Mouse (Mus musculus): Measurements from ENCODE around the gene Rdh5.

Gene Rdh5

DNA sequence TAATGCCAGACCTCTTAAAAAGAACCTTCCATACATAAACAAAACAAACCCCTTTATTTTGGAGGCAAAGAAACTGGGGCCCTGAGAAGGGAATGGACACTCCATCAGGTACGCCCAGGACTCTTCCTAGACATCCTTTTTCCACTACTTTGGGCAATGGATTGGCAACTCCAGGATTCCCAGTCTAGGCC lies at the start of gene Rdh5:
Gene Rdh5 (minus strand): TSS at position 67 of the 191 bp plus-strand sequence.
- DNase-seq (ENCODE audit: inconsistent age in 2 of 2, low spot score in 1 of 2), result no peak

DNA sequence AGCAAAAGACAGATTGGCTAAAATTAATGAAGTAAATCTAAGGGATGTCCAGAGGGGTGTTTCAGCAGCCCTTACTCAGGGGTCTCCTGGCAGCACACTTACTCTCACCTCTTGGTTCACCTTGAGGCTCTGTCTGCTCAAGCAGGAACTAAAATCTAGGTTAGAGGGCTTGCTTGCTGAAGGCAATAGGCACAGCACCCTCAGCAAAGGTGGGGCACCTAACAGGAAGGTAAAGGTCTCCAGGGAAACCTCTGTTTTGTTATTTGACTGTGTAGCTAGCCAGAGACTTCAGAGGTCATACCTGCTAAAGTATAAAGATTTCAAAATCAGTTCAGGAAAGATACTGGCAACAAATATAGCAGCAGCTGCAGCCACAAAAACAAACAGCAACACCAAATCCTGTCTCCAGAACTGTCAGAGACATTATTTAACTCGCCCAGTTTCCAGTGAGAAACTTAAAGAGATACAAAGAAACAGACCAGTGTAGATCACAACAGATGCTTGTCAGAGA lies 48.1 kb upstream of the Rdh5 start:
- DNase-seq (ENCODE audit: inconsistent age in 2 of 2, low spot score in 1 of 2), result no peak

DNA sequence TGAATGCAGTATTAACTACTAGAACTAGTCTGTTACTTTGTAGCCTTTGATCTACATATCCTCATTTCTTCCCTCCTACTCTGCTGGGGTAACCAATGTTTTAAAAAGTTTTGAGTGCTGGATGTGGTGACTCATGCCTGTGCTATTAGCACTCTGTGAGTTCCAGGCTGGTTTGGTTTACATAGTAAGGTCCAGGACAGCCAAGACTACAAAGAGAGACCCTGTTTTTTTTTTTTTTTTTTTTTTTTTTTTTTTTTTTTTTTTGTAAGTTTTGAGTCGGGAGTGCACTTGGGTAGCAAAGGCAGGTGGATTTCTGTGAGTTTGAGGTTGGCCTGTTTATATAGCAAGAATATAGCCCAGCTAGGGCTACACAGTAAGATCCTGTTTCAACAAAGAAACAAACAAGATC lies 45.7 kb upstream of the Rdh5 start:
- DNase-seq (ENCODE audit: inconsistent age in 2 of 2, low spot score in 1 of 2), result no peak

DNA sequence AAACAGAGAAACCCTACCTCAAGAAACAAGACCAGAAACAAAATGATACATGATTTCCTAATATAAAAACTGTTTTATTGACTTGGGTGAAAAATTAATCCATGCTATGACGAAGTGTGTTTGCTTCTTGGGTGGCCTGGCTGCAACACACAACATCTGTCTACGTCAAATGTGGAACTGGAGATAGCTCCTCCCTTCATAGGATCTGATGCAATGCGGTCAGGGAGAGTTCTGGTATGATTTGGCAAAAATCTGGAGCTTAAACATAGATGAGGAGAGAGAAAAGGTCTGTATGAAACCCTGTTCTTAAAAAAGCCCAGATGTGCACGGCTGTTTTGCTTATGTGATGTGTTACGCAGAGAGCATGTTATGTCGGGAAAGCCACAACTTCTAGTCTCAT lies 43.2 kb upstream of the Rdh5 start:
- DNase-seq (ENCODE audit: inconsistent age in 2 of 2, low spot score in 1 of 2), result no peak

DNA sequence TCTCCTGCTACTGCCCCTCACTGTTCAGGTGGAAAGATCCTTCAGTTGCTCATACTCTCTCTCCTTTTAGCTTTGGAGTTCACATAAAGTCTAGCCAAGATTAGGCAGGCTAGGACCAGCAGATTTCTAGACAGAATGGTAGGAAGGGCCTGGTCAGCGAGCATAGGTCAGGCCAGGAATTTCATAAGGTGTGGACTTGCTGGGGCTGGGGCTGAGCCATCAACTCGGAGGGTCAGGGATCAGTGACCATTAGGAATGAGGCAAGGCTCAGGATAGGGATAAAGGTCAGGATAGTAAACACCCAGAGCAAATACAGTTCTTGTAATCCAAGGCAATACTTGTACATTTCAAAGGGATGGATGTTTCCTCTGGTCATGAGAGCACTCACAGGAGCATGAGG lies 42.3 kb upstream of the Rdh5 start:
- DNase-seq (ENCODE audit: inconsistent age in 2 of 2, low spot score in 1 of 2), result no peak

DNA sequence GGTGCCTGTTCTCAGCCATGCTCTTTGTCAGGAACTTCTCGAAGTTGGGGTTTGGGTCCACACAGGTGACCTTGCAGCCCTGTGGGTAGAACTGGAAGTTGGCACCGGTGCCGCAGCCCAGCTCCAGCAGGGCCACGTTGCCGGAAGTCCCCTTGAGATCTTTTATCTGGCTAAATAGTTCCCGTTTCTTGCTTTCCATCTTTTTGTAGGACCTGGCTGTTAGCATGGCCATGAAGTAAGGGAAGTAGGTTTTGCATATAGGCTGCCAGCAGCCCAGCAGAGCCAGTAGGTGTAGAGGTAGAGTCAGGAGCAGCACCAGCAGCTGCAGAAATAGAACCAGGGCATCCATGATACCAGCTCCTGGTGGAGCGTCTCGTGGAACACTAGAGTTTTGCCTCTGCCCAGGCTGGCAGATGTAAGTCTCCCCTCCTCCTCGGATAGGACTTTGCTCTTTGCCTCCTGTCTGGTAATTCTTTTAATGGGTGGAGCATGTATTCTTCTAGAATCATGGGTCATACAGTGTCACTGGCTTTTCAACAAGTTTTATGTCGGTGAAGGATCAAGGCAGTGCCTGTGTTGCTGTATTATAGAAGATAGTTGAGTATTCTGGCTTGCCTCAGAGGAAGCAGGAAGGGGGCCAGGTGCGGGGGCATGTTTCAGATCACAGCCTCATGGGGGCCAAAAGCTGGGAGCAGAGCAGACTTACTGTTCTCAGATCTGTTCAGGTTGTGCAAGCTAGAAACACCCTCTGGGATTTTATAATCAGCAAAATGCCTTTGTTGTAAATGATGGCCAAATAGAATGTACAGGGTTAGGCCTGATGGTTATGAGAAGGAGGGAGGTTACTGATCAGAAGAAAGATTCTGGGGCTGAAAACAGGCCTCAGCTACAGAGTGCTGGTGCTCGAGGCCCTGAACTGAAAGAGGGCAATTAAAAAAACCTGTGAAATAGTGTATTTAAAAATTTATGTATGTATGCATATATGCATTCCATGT lies 38.2 kb upstream of the Rdh5 start, which contains the start of gene Mettl7b:
Gene Mettl7b (minus strand): TSS at position 399 of the 995 bp plus-strand sequence.
- no peak for DNase-seq (ENCODE audit: inconsistent age in 2 of 2, low spot score in 1 of 2)

DNA sequence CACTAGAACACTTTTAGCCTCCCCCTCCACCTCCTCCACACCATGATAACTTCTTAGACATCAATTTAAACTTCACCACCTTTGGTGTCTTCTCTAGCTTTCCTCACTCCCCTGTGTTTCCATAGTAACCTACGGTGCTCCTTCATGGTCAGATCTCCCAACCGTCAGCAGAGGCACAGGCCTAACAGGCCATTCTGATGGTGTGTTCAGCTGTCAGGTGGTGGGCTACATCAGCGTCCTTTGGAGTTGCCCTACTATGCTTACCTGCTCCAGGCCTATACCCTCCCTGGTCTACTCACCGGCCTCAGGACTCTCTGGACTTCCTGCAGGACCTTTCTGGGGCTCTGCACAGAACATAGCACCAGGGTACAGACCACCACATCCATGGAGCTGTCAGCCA lies 37.5 kb upstream of the Rdh5 start:
- no peak for DNase-seq (ENCODE audit: inconsistent age in 2 of 2, low spot score in 1 of 2)

DNA sequence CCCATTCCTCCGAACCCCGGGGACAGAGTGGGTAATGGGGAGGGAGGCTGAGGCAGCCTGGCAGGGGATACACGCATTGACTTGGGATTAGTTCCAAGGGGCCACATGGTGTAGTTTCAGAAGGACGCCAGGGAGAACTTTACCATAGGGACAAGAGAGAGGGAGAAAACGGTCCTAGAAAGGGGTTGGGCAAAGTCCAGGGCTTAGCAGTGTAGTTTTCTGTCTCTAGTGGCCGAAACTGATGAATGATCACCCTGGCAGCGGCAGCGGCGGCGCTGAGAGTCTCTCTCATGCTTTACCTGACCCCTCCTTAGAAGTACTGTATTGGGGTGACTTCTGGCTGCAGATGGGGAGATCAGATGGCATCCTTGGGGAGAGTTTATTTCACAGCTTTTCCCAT lies 35.7 kb upstream of the Rdh5 start:
- DNase-seq (ENCODE audit: inconsistent age in 2 of 2, low spot score in 1 of 2), result no peak

GRCm38 (mm10) chr10:128950208-128950887 lies 27.7 kb upstream of the Rdh5 start:
- DNase-seq (ENCODE audit: inconsistent age in 2 of 2, low spot score in 1 of 2), result peak in 1 of 2 experiments; percentile 2

GRCm38 (mm10) chr10:128947496-128947895 lies 24.8 kb upstream of the Rdh5 start:
- no peak for DNase-seq (ENCODE audit: inconsistent age in 2 of 2, low spot score in 1 of 2)

GRCm38 (mm10) chr10:128945675-128946074 lies 23.0 kb upstream of the Rdh5 start:
- peak; percentile 49 to 77 for DNase-seq (ENCODE audit: inconsistent age in 2 of 2, low spot score in 1 of 2)

DNA sequence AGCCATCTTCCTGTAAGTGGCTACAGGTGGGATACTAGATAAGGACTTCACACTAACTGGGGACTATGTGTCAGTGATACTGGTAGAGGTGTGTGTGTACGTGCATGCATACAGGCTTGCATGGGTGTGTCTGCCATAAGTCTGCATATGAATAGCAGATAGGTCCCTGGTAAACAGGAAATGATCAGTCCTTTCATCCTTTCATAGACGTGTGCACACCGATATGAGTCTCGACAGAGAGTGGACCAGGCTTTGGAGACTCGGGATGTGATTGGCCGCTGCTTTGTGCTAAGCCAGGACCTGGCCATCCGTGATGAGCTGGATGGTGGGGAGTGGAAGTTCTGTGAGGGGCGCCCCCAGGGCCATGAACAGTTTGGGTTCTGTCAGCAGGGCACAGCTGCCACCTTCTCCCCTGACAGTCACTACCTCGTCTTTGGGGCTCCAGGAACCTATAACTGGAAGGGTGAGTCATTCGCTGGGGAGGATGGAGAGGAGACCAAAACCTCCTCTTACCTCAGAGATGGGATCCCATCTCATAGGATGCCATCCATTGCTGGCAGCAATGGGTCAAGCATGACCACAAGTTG lies 17.9 kb upstream of the Rdh5 start:
- no peak for DNase-seq (ENCODE audit: inconsistent age in 2 of 2, low spot score in 1 of 2)

DNA sequence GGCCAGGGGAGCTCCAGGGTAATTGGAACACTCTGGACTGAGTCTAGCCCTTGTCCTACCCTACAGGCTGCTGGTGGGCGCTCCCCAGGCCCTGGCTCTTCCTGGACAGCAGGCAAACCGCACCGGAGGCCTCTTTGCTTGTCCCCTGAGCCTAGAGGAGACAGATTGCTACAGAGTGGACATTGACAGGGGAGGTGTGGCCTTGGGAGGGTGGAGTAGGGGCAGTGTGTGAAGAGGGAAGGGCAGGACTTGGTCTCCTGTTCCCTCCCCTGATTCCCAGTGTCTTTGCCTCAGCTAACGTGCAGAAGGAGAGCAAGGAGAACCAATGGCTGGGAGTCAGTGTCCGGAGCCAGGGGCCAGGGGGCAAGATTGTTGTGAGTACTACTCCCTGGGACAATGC lies 16.3 kb upstream of the Rdh5 start:
- DNase-seq (ENCODE audit: inconsistent age in 2 of 2, low spot score in 1 of 2), result no peak

DNA sequence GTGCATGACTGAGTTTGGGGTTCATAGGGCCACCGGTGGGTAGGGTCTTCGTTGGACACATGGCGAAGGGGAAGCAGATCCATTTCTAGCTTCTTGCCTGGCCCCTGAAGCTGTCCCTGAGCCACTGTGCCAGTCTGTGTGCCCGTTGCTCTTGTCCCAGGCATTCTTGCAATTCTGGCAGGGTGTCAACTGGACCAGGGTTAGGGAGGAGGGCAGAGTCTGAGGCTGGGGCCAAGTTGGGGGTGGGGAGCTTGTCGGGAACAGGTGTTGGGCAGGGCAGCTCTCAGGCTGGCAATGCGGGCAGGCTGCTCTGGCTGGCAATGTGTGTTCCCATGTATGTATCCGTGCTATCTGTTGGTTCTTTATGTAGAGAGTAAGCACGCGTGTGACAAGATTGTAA lies 15.8 kb upstream of the Rdh5 start:
- DNase-seq (ENCODE audit: inconsistent age in 2 of 2, low spot score in 1 of 2), result peak; percentile 31 to 79

DNA sequence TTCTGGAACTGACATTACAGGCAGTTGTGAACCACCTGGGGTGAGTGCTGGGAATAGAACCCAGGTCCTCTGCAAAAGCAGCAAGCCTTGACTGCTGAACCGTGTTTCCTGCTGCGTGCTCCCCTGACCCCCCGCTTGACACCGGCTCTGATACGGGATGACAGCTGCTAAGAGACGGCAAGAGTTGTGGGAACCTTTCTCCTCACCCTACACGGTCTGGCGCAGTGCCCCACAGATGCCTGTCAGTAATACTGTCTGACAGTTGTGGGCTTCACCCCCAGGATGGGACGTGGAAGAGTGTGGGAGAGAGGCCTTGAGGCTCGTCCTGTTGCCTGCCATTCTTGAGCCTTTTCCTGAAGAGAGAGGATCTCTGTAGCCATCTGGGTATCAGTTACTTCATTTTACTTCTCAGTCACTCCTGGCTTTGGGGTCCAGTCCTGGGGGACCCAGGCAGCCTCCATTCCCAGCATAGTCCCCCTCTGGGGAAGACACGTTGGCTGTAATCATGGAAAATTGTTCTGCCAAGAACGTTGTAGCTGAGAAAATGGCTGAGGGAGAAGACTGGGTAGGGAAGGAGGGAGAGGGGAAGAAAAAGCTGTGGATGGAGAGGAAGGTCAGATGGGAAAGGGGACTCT lies 15.2 kb upstream of the Rdh5 start:
- no peak for DNase-seq (ENCODE audit: inconsistent age in 2 of 2, low spot score in 1 of 2)

DNA sequence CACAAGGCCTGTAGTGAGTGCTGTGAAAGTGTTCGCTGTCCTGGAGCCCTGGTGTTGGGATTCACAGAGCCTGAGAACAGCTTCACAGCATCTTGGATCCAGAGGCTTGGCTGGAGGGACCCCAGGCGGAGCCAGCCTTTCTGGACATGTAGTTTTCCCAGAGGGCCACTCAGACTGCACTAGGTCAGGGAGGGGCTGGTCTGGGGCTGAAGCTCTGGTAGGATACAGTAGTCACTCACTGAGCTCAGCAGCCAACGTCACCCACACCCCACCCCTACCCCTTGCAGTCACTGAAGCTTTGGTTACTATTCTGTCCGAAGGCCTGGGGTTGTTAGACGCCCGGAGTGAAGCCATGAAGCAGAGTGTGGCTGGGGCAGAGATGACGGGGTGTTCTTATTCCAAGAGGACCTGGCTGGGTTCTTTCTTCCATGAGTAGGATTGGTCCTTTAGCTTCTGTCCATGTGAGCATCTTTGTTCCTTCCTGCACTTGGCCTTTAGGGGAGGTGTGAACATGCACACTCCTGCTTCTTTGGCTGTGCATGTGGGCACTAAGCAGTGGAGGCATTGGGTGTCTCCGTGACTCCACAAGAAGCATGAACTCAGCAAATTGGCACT lies 13.2 kb upstream of the Rdh5 start:
- DNase-seq (ENCODE audit: inconsistent age in 2 of 2, low spot score in 1 of 2), result no peak

DNA sequence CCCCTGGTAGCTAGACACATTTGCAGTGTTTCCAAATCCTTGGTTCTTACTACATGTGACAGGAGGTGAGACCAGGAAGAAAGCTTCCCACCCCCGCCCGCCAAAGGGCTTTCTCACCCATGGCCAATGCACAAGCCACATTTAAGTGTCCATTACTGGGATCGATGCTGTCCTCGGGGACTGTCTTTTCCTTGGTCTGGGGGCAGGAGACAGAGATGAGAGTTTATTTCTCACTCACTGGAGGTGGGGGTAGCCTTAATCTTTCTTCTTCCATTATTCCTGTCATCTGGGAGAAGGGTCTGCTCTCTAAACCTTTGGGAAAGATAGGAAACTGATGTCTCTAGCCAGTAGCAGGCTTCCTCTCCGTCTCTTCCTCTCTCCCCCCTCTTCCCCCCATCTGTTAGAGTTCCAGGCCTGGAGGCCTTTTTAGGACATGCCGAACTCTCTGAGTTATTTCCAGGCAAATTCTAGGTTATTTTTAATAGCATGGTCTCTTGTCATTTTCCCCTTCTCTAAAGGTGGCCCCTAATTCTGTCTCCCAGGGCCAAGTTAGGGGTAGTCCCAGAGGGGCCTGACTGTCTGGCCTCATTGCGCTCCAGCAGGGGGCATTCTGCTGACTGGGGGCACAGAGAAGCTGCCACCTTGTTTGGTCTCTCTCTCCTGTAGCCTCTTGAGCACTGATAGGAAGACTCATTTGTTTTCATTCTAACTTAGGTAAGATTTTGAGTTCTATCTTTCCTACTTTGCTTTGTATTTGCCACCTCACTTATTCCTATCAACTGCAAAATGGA lies 12.5 kb upstream of the Rdh5 start:
- no peak for DNase-seq (ENCODE audit: inconsistent age in 2 of 2, low spot score in 1 of 2)

GRCm38 (mm10) chr10:128933976-128934721 lies 11.5 kb upstream of the Rdh5 start:
- DNase-seq (ENCODE audit: inconsistent age in 2 of 2, low spot score in 1 of 2), result peak in 1 of 2 experiments; percentile 43

DNA sequence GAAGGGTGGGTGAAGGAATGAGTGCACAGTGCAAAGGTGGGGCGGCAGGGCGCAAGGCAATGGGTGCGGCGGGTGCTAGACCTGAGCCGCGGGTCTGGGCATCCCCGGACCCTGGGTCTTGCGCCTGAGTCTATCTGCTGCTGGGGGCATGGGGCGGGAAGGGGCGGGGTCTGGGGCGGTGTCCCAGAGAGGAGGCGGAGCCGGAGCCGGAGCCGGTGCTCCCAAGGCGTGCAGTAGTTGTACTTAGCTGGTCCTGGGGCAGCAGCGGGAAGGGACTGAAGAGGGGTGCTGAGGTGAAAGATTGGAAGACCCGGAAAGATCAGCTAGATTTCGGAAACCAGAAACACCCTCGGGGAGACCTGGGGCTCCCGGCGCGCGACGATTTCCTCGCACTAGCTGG lies 10.9 kb upstream of the Rdh5 start, which contains the start of gene Itga7:
Gene Itga7 (plus strand): TSS at position 245 of the 400 bp plus-strand sequence.
- DNase-seq (ENCODE audit: inconsistent age in 2 of 2, low spot score in 1 of 2), result peak; percentile 45 to 69
